Mouse (Mus musculus): ENCODE data around the gene Plekha7. TPM values are rescaled to one million over a fixed set of nuclear protein-coding genes. Genes with fewer than 3 reads are reported as not detected.

The Plekha7 gene
- polyA plus RNA-seq, 1 experiment, result 0.25 TPM

- no peak overlapping the region for H3ac ChIP-seq (ENCODE audit: control insufficient read depth, insufficient read length, low read depth)
- no peaks in the 10 kb centered on the region for H3K36me3 ChIP-seq (ENCODE audit: control insufficient read depth, insufficient read depth)
- H3K27me3 ChIP-seq (ENCODE audit: control insufficient read depth, insufficient read depth, insufficient read length), result no peaks in the 10 kb centered on the region
- no peaks in the 10 kb centered on the region for H3K79me3 ChIP-seq (ENCODE audit: low read depth)
- TF ChIP-seq CEBPB (IDR thresholded peaks at IDR 0.05; ENCODE audit: low read depth), result no peak
- no peak for TF ChIP-seq MYOD1 (IDR thresholded peaks at IDR 0.05; ENCODE audit: control insufficient read depth, insufficient read length, low read depth)
- no peak for TF ChIP-seq MYOG (IDR thresholded peaks at IDR 0.05; ENCODE audit: control insufficient read depth, extremely low read depth, insufficient read length)
- no peak for TF ChIP-seq CTCF (IDR thresholded peaks at IDR 0.05; ENCODE audit: control insufficient read depth, insufficient read depth, insufficient read length)
- TF ChIP-seq MAX (IDR thresholded peaks at IDR 0.05), result no peak
- no peak for TF ChIP-seq USF1 (IDR thresholded peaks at IDR 0.05; ENCODE audit: low read depth)
- TF ChIP-seq FOSL1 (IDR thresholded peaks at IDR 0.05; ENCODE audit: insufficient read depth, low read length, poor library complexity, severe bottlenecking), result no peak
- no peak overlapping the region for H3K4me3 ChIP-seq (ENCODE audit: insufficient read depth, poor library complexity, severe bottlenecking)
- H3K79me2 ChIP-seq (ENCODE audit: control insufficient read depth, insufficient read depth), result no peaks in the 10 kb centered on the region
These were observed 107.6 kb downstream of the Plekha7 start for GRCm38 (mm10) chr7:116200544-116200943.

DNA sequence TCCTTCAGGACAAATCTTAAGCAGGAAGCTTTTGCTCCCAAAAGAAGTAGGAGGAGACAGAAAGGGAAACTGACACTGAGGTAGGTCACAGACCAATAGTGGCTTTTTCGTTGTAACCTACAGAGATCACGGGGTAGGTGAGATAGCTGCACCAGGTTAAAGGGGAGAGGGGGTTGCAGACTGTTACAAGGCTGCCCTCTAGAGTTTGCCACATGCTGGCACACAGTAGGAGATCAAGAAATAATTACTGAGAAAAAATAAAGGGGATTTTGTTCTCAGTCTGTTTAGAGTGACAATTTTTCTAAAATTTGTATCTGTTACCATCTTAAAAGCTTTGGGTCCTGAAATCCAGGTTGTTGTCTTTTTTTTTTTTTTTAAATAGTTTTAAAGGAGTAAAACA lies 109.3 kb downstream of the Plekha7 start:
- no peaks in the 10 kb centered on the region for H3K27me3 ChIP-seq (ENCODE audit: control insufficient read depth, insufficient read depth, insufficient read length)
- no peaks in the 10 kb centered on the region for H3K79me3 ChIP-seq (ENCODE audit: low read depth)
- H3K36me3 ChIP-seq (ENCODE audit: control insufficient read depth, insufficient read depth), result no peaks in the 10 kb centered on the region
- H3K79me2 ChIP-seq (ENCODE audit: control insufficient read depth, insufficient read depth), result no peaks in the 10 kb centered on the region
- no peak overlapping the region for H3ac ChIP-seq (ENCODE audit: control insufficient read depth, insufficient read length, low read depth)
- TF ChIP-seq CEBPB (IDR thresholded peaks at IDR 0.05; ENCODE audit: low read depth), result no peak
- TF ChIP-seq FOSL1 (IDR thresholded peaks at IDR 0.05; ENCODE audit: insufficient read depth, low read length, poor library complexity, severe bottlenecking), result no peak
- TF ChIP-seq CTCF (IDR thresholded peaks at IDR 0.05; ENCODE audit: control insufficient read depth, insufficient read depth, insufficient read length), result no peak
- no peak for TF ChIP-seq MYOG (IDR thresholded peaks at IDR 0.05; ENCODE audit: control insufficient read depth, extremely low read depth, insufficient read length)
- TF ChIP-seq MYOD1 (IDR thresholded peaks at IDR 0.05; ENCODE audit: control insufficient read depth, insufficient read length, low read depth), result no peak
- TF ChIP-seq USF1 (IDR thresholded peaks at IDR 0.05; ENCODE audit: low read depth), result no peak
- no peak for TF ChIP-seq MAX (IDR thresholded peaks at IDR 0.05)
- H3K4me3 ChIP-seq (ENCODE audit: insufficient read depth, poor library complexity, severe bottlenecking), result no peak overlapping the region

DNA sequence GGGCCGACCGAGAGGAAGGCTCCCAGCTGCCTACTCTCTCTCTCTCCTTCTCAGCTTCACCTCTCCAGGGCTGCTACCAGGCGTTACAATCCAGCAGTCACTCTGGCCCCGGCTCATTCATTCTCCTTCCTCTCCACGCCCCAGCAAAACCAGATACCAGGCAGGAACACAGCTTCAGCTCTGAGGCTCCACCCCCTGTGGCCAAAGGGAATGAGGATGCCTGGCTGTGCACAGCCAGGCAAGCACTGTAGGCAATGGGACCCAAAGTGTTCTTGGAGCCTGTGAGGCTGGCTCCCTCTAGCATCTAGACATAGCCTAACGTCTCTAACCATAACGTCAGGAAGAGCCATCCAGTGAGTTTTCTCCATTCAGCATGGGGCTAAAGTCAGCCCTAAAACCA lies 109.8 kb downstream of the Plekha7 start:
- Histone ChIP-seq H3K27me3 (ENCODE audit: control insufficient read depth, insufficient read depth, insufficient read length) (no peaks in the 10 kb centered on the region), H3K79me2 (ENCODE audit: control insufficient read depth, insufficient read depth) (no peaks in the 10 kb centered on the region), H3K36me3 (ENCODE audit: control insufficient read depth, insufficient read depth) (no peaks in the 10 kb centered on the region), H3K79me3 (ENCODE audit: low read depth) (no peaks in the 10 kb centered on the region), H3ac (ENCODE audit: control insufficient read depth, insufficient read length, low read depth) (no peak overlapping the region), H3K4me3 (ENCODE audit: insufficient read depth, poor library complexity, severe bottlenecking) (no peak overlapping the region)
- TF ChIP-seq CTCF (IDR thresholded peaks at IDR 0.05; ENCODE audit: control insufficient read depth, insufficient read depth, insufficient read length) (peak; percentile 12), MYOG (IDR thresholded peaks at IDR 0.05; ENCODE audit: control insufficient read depth, extremely low read depth, insufficient read length) (no peak)

DNA sequence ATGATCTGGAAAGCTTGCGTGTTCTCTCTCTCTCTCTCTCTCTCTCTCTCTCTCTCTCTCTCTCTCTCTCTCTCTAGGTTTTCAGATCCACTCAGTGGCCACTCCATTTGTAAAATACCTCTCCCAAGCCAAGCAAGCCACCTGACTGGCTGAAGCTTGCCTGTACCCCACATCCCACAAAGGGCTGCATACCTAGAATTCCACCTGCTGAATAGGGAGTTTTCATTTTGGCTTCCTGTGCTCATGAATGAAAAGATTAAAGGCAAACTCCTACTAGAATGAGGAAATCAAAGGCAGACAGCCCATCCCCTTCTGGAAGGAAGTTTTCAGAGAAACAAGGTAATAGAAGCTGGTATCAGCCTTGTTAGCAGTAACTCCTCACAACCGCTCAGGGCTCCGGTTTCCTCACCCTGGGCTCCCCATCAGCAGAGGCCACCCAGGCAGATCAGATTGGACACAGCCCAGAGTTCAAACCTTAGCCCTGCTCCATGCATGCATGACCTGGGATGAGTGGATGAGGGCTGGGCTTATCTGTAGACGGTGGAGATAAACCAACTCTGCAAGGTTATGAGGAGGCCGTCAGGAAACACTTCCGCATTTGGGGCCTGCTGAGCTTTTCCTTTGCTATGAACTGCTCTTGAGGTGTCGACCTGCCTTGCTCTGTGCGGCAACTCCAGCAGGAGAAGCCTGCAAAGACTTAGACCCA lies 111.0 kb downstream of the Plekha7 start:
- no peak overlapping the region for H3ac ChIP-seq (ENCODE audit: control insufficient read depth, insufficient read length, low read depth)
- H3K79me3 ChIP-seq (ENCODE audit: low read depth), result no peaks in the 10 kb centered on the region
- H3K36me3 ChIP-seq (ENCODE audit: control insufficient read depth, insufficient read depth), result no peaks in the 10 kb centered on the region
- H3K27me3 ChIP-seq (ENCODE audit: control insufficient read depth, insufficient read depth, insufficient read length), result no peaks in the 10 kb centered on the region
- TF ChIP-seq MAX (IDR thresholded peaks at IDR 0.05) (no peak), CEBPB (IDR thresholded peaks at IDR 0.05; ENCODE audit: low read depth) (no peak), FOSL1 (IDR thresholded peaks at IDR 0.05; ENCODE audit: insufficient read depth, low read length, poor library complexity, severe bottlenecking) (no peak), MYOD1 (IDR thresholded peaks at IDR 0.05; ENCODE audit: control insufficient read depth, insufficient read length, low read depth) (no peak), USF1 (IDR thresholded peaks at IDR 0.05; ENCODE audit: low read depth) (no peak), MYOG (IDR thresholded peaks at IDR 0.05; ENCODE audit: control insufficient read depth, extremely low read depth, insufficient read length) (no peak), CTCF (IDR thresholded peaks at IDR 0.05; ENCODE audit: control insufficient read depth, insufficient read depth, insufficient read length) (no peak)
- H3K4me3 ChIP-seq (ENCODE audit: insufficient read depth, poor library complexity, severe bottlenecking), result no peak overlapping the region
- no peaks in the 10 kb centered on the region for H3K79me2 ChIP-seq (ENCODE audit: control insufficient read depth, insufficient read depth)

DNA sequence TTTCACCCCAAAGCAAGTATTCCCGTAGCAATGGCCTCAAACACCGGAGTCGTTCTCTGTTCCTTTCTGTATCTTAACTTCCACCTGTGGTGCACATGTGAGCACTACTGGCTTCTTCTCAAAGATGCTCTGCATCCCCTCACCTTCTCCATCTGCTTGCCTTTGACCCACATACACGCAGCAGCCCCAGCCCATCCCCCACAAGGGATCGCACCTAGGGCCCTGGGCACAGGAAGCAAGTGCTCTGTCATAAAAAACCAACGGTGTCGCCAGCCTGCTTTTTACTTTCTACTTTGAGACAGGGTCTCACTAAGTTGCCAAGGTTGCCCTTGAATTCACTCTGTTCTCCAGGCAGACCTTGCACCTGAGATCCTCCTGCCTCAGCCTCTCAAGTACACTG lies 113.2 kb downstream of the Plekha7 start:
- no peaks in the 10 kb centered on the region for H3K27me3 ChIP-seq (ENCODE audit: control insufficient read depth, insufficient read depth, insufficient read length)
- TF ChIP-seq CEBPB (IDR thresholded peaks at IDR 0.05; ENCODE audit: low read depth) (no peak), MYOG (IDR thresholded peaks at IDR 0.05; ENCODE audit: control insufficient read depth, extremely low read depth, insufficient read length) (no peak), CTCF (IDR thresholded peaks at IDR 0.05; ENCODE audit: control insufficient read depth, insufficient read depth, insufficient read length) (no peak), FOSL1 (IDR thresholded peaks at IDR 0.05; ENCODE audit: insufficient read depth, low read length, poor library complexity, severe bottlenecking) (no peak), USF1 (IDR thresholded peaks at IDR 0.05; ENCODE audit: low read depth) (no peak), MYOD1 (IDR thresholded peaks at IDR 0.05; ENCODE audit: control insufficient read depth, insufficient read length, low read depth) (no peak), MAX (IDR thresholded peaks at IDR 0.05) (no peak)
- H3K4me3 ChIP-seq (ENCODE audit: insufficient read depth, poor library complexity, severe bottlenecking), result no peak overlapping the region
- no peak overlapping the region for H3ac ChIP-seq (ENCODE audit: control insufficient read depth, insufficient read length, low read depth)
- H3K79me2 ChIP-seq (ENCODE audit: control insufficient read depth, insufficient read depth), result no peaks in the 10 kb centered on the region
- H3K79me3 ChIP-seq (ENCODE audit: low read depth), result no peaks in the 10 kb centered on the region
- no peaks in the 10 kb centered on the region for H3K36me3 ChIP-seq (ENCODE audit: control insufficient read depth, insufficient read depth)

GRCm38 (mm10) chr7:116192966-116193365 lies 115.2 kb downstream of the Plekha7 start:
- no peaks in the 10 kb centered on the region for H3K27me3 ChIP-seq (ENCODE audit: control insufficient read depth, insufficient read depth, insufficient read length)
- no peaks in the 10 kb centered on the region for H3K79me3 ChIP-seq (ENCODE audit: low read depth)
- no peaks in the 10 kb centered on the region for H3K79me2 ChIP-seq (ENCODE audit: control insufficient read depth, insufficient read depth)
- no peak overlapping the region for H3K4me3 ChIP-seq (ENCODE audit: insufficient read depth, poor library complexity, severe bottlenecking)
- no peaks in the 10 kb centered on the region for H3K36me3 ChIP-seq (ENCODE audit: control insufficient read depth, insufficient read depth)
- H3ac ChIP-seq (ENCODE audit: control insufficient read depth, insufficient read length, low read depth), result no peak overlapping the region
- TF ChIP-seq MYOG (IDR thresholded peaks at IDR 0.05; ENCODE audit: control insufficient read depth, extremely low read depth, insufficient read length) (no peak), MYOD1 (IDR thresholded peaks at IDR 0.05; ENCODE audit: control insufficient read depth, insufficient read length, low read depth) (no peak), CTCF (IDR thresholded peaks at IDR 0.05; ENCODE audit: control insufficient read depth, insufficient read depth, insufficient read length) (no peak), USF1 (IDR thresholded peaks at IDR 0.05; ENCODE audit: low read depth) (no peak), MAX (IDR thresholded peaks at IDR 0.05) (no peak), FOSL1 (IDR thresholded peaks at IDR 0.05; ENCODE audit: insufficient read depth, low read length, poor library complexity, severe bottlenecking) (no peak), CEBPB (IDR thresholded peaks at IDR 0.05; ENCODE audit: low read depth) (no peak)
